Mouse (Mus musculus) small intestine, adult 2 months (tissue): ENCODE measurements around the gene Vldlr.

Source experiments
- CTCF ChIP-seq: fragments of 200-500 bp; IDR thresholded peaks from 2 replicates; pipeline ENCODE4 v1.5.1; 2012; ENCODE audit warnings: low read depth, mild to moderate bottlenecking, control low read depth, inconsistent platforms, low read length, moderate library complexity, mixed read lengths; ENCODE audit not compliant: insufficient replicate concordance, insufficient read length; ENCODE audit errors: extremely low read depth
- POLR2A ChIP-seq: fragments of 200-500 bp; IDR thresholded peaks from 2 replicates; pipeline ENCODE4 v1.6.1; 2012; ENCODE audit warnings: low read depth, mild to moderate bottlenecking, control low read depth, inconsistent platforms, low read length, moderate library complexity

GRCm38 (mm10) chr19:27180351-27181122, 35.7 kb upstream of the Vldlr start:
- TF ChIP-seq CTCF (no peak), POLR2A (no peak)
